Mouse (Mus musculus) myocyte (in vitro differentiated cells): Measurements from ENCODE around the gene BC030499. TPM values are rescaled to one million over a fixed set of nuclear protein-coding genes. Genes with fewer than 3 reads are reported as not detected.

ENCODE experiments used
- H3K27me3 ChIP-seq: one replicate; pipeline ENCODE4 v1.6.1; 2011; ENCODE audit not compliant: control insufficient read depth, insufficient read depth, insufficient read length
- H3K36me3 ChIP-seq: one replicate; pipeline ENCODE4 v1.6.1; 2011; ENCODE audit not compliant: control insufficient read depth, insufficient read depth
- H3K4me2 ChIP-seq: one replicate; pipeline ENCODE4 v1.6.1; 2011; ENCODE audit warnings: low read depth, control low read depth
- H3K4me3 ChIP-seq: one replicate; pipeline ENCODE4 v1.5.1; 2011; ENCODE audit warnings: mild to moderate bottlenecking, control low read depth, moderate library complexity
- H3K79me2 ChIP-seq: one replicate; pipeline ENCODE4 v1.6.1; 2011; ENCODE audit not compliant: control insufficient read depth, insufficient read depth
- H3ac ChIP-seq: one replicate; pipeline ENCODE4 v1.6.1; 2011; ENCODE audit not compliant: control insufficient read depth, insufficient read length
- CEBPB ChIP-seq: IDR thresholded peaks from 2 replicates; pipeline ENCODE4 v1.6.1; 2011; ENCODE audit warnings: mild to moderate bottlenecking, moderate library complexity; ENCODE audit not compliant: poor library complexity, insufficient read depth, severe bottlenecking
- E2F4 ChIP-seq: IDR thresholded peaks from one replicate; pipeline ENCODE4 v1.6.1; 2011; ENCODE audit warnings: mild to moderate bottlenecking, control low read depth, moderate library complexity; ENCODE audit not compliant: insufficient read depth
- MAX ChIP-seq: IDR thresholded peaks from one replicate; pipeline ENCODE4 v1.6.1; 2011; ENCODE audit warnings: low read depth, mild to moderate bottlenecking, control low read depth
- MYOD1 ChIP-seq, 3 experiments: IDR thresholded peaks; one replicate each; pipeline ENCODE4 v1.6.1; 2011; ENCODE audit warnings: control low read depth in 2 of 3, low read depth in 2 of 3, mild to moderate bottlenecking in 2 of 3, moderate library complexity in 1 of 3; ENCODE audit not compliant: insufficient read length in 2 of 3, control insufficient read depth in 1 of 3
- MYOG ChIP-seq, 3 experiments: IDR thresholded peaks; one replicate each; pipeline ENCODE4 v1.6.1; 2011; ENCODE audit warnings: control low read depth in 2 of 3, low read depth in 2 of 3, mild to moderate bottlenecking in 2 of 3; ENCODE audit not compliant: insufficient read length in 2 of 3, control insufficient read depth in 1 of 3, insufficient read depth in 1 of 3
- POLR2A ChIP-seq: IDR thresholded peaks from one replicate; pipeline ENCODE4 v1.6.1; 2011; ENCODE audit warnings: low read depth, mild to moderate bottlenecking, control low read depth, moderate library complexity; ENCODE audit not compliant: insufficient read length
- POLR2AphosphoS2 ChIP-seq: IDR thresholded peaks from one replicate; pipeline ENCODE4 v1.6.1; 2011; ENCODE audit warnings: low read depth, control low read depth; ENCODE audit not compliant: insufficient read length
- REST ChIP-seq: IDR thresholded peaks from one replicate; pipeline ENCODE4 v1.6.1; 2011; ENCODE audit warnings: mild to moderate bottlenecking, control low read depth, moderate library complexity; ENCODE audit not compliant: insufficient read depth, insufficient read length
- SRF ChIP-seq: IDR thresholded peaks from one replicate; pipeline ENCODE4 v1.6.1; 2011; ENCODE audit warnings: low read depth; ENCODE audit not compliant: control insufficient read depth, insufficient read length
- TCF12 ChIP-seq: IDR thresholded peaks from one replicate; pipeline ENCODE4 v1.6.1; 2011; ENCODE audit warnings: mild to moderate bottlenecking, control low read depth; ENCODE audit not compliant: poor library complexity, insufficient read depth, severe bottlenecking
- TCF3 ChIP-seq: IDR thresholded peaks from one replicate; pipeline ENCODE4 v1.6.1; 2011; ENCODE audit warnings: low read depth, control low read depth; ENCODE audit not compliant: insufficient read length
- USF1 ChIP-seq: IDR thresholded peaks from one replicate; pipeline ENCODE4 v1.6.1; 2011; ENCODE audit warnings: low read depth, mild to moderate bottlenecking, control low read depth, moderate library complexity
- polyA plus RNA-seq: library from polyadenylated mRNA; unstranded; fragments of >200 nt; fragmentation: generic; extraction: Trizol; gene quantifications from one replicate; pipeline ENCODE4 v1.2.1, GENCODE M21; 2012; ENCODE audit warnings: missing spikeins

Gene BC030499
- polyA plus RNA-seq, 1 experiment: 0.20 TPM

DNA sequence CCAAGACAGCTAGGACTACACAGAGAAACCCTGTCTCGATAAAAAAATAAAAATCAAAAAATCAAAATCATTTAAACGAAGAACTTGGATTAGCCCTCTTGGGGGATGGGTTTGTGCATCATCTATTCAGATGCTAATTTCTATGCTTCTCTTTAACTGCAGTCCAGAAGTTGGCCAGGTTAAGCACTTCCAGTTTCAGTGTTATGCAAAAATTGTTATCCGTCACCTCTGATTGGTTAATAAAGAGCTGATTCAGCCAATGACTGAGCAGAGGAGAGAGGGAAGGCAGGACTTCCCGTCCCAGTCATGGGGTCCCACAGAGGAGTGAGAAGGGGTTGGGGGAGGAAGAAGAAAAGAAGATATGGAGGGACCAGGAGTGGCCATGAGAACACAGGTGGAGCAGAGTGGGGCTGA, 42.9 kb upstream of the BC030499 start:
- peak overlapping the region; percentile 85 for H3K4me2 ChIP-seq
- TF ChIP-seq USF1 (no peak), E2F4 (no peak), POLR2A (no peak), POLR2AphosphoS2 (no peak), REST (no peak), CEBPB (no peak)

DNA sequence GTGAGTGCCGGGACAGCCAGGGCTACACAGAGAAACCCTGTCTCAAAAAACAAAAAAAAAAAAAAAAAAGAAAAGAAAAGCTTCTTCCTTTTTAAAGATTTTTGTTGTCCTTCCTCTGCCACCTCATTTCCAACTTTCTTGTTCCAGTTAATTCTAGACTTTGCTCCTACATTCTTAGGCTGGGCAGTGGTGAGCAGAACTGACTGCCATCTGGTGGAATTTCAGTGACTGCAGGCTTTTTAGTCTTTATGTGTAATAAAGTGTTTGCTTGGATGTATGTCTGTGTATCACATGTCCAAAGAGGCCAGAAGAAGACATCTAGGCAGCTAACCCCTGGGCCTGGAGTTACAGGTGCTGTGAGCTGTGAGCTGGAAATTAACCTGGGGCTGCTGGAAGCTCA, 34.0 kb upstream of the BC030499 start:
- H3K27me3 ChIP-seq: no peaks in the 10 kb centered on the region
- peaks cover 7% of the 10 kb centered on the region for H3K79me2 ChIP-seq
- H3ac ChIP-seq: no peak overlapping the region
- peaks cover 15% of the 10 kb centered on the region for H3K36me3 ChIP-seq
- H3K4me3 ChIP-seq: no peak overlapping the region
- no peak overlapping the region for H3K4me2 ChIP-seq
- TF ChIP-seq SRF (no peak), POLR2A (no peak), USF1 (no peak), E2F4 (no peak), MAX (no peak), TCF12 (no peak), CEBPB (no peak), POLR2AphosphoS2 (no peak), REST (no peak), MYOG (IDR thresholded peaks at IDR 0.05; ENCODE audit: control insufficient read depth in 1 of 3, insufficient read depth in 1 of 3, insufficient read length in 2 of 3, low read depth in 2 of 3) (no peak), MYOD1 (IDR thresholded peaks at IDR 0.05; ENCODE audit: control insufficient read depth in 1 of 3, insufficient read length in 2 of 3, low read depth in 2 of 3) (no peak), TCF3 (no peak)

More for the DNA sequence above, 42.9 kb upstream of the BC030499 start:
- peaks cover 6% of the 10 kb centered on the region for H3K36me3 ChIP-seq
- no peaks in the 10 kb centered on the region for H3K27me3 ChIP-seq
- peaks cover 78% of the 10 kb centered on the region for H3K79me2 ChIP-seq
- no peak overlapping the region for H3ac ChIP-seq
- no peak overlapping the region for H3K4me3 ChIP-seq

DNA sequence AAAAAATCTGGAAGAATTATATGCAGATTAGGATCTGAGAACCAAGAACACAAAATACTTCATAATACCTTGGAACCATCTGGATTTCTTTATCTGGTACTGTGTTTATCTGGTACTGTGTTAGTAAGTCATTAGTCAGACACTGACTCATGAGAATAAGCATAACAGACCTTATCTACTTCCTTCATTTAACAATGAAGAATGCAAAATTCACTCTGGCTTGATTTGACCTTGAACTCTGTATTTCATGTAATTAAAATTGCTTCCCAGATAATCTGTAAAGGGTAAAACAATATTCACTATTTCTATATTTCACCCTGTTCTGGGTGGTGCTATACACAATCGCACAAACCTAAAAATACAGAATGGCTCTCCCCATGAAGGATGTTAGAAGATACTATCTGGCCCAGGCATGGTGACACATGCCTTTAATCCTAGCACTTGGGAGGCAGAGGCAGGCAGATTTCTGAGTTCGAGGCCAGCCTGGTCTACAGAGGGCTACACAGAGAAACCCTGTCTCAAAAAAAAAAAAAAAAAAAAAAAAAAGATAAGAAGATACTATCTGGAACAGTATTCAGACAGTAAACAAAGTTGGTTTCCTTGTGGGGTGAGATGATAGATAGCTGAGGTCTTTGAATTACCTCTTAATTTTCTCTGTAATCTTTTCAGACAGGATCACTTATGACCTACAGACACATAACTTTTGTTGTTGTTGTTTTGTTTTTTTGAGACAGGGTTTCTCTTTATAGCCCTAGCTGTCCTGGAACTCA, 30.0 kb upstream of the BC030499 start:
- H3ac ChIP-seq: no peak overlapping the region
- no peak overlapping the region for H3K4me3 ChIP-seq
- H3K27me3 ChIP-seq: no peaks in the 10 kb centered on the region
- TF ChIP-seq MYOG (IDR thresholded peaks at IDR 0.05; ENCODE audit: control insufficient read depth in 1 of 3, insufficient read depth in 1 of 3, insufficient read length in 2 of 3, low read depth in 2 of 3): no peak
- no peak for TF ChIP-seq MYOD1 (IDR thresholded peaks at IDR 0.05; ENCODE audit: control insufficient read depth in 1 of 3, insufficient read length in 2 of 3, low read depth in 2 of 3)
- H3K4me2 ChIP-seq: peak overlapping the region; percentile 42
- H3K36me3 ChIP-seq: peaks cover 20% of the 10 kb centered on the region
- H3K79me2 ChIP-seq: peaks cover 15% of the 10 kb centered on the region

DNA sequence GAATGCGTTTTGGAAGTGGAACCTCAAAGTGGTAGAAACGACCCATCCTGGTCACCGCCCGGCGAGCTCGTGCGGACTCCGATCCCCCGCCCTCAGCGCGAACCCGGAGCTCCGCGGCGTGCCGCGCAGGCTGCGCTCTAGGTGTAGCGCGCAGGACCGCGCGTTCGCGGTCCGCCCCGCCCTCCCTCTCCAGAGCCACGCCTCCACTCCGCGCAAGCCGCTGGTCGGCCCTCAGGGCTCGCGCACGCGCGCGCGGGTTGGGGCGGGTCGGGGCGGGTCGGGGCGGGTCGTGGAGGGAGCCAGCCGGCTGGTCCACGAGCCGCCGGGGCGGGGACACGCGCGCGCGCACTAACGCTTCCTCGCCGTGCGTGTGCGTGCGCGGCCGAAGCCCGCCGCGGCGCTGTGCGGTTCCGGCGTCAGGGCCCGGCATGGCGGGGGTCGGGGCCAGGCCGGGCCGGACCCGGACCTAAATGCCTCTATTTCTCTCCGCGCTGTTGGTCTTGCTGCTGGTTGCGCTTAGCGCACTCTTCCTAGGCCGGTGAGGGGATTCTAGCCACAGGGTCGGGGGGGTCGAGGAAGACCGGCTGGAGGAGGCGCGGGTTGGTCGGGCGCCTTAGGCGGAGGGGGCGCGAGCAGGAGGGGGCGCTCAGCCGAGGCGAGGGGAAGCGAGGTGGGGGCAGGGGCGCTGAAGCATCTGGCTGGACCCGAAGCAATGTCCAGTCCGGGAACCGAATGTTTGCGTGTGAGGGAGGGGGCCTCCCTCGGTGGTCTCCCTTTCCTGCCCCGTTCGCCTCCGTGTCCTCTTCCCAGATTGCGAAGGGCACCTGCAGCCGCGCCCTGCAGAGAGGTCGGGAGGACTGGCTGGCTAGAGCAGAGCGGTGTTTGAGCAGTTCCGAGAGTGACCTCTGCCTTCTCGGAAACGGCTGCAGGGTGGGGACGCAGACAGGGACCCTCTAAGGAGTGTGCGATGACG, 29.0 kb upstream of the BC030499 start, which contains the start of gene 2610507B11Rik:
Gene 2610507B11Rik, plus strand, starts transcription at position 373 of the 973 bp plus-strand sequence.
- TF ChIP-seq MYOG (IDR thresholded peaks at IDR 0.05; ENCODE audit: control insufficient read depth in 1 of 3, insufficient read depth in 1 of 3, insufficient read length in 2 of 3, low read depth in 2 of 3) (peak in 1 of 3 experiments; percentile 16), TCF3 (no peak), USF1 (no peak), POLR2AphosphoS2 (peak; percentile 71), CEBPB (no peak), TCF12 (no peak), POLR2A (peak; percentile 82), REST (no peak), E2F4 (no peak), MYOD1 (IDR thresholded peaks at IDR 0.05; ENCODE audit: control insufficient read depth in 1 of 3, insufficient read length in 2 of 3, low read depth in 2 of 3) (peak in 1 of 3 experiments; percentile 7)
- H3K27me3 ChIP-seq: no peaks in the 10 kb centered on the region

More for the DNA sequence above, 29.0 kb upstream of the BC030499 start, which contains the start of gene 2610507B11Rik:
- peaks cover 26% of the 10 kb centered on the region for H3K36me3 ChIP-seq
- H3ac ChIP-seq: peak within 1 kb of the TSS; percentile 30
- peak within 1 kb of the TSS; percentile 91 for H3K4me3 ChIP-seq
- H3K4me2 ChIP-seq: peak within 1 kb of the TSS; percentile 79
- H3K79me2 ChIP-seq: peaks cover 15% of the 10 kb centered on the region
